Mouse (Mus musculus): Measurements from ENCODE around the gene P2ry6. TPM values are rescaled to one million over a fixed set of nuclear protein-coding genes. Genes with fewer than 3 reads are reported as not detected.

P2ry6 gene
- polyA plus RNA-seq, 1 experiment from 2014 or later: 11.9 TPM

GRCm38 (mm10) chr7:100942789-100943615 is 31.4 kb downstream of the P2ry6 start:
- peak; percentile 57 for ATAC-seq (replicated peaks; ENCODE audit: low FRiP score, low TSS enrichment, low read depth)
- H3K27me3 ChIP-seq (replicated peaks; ENCODE audit: control insufficient read depth, insufficient read depth, low read length): no peaks in the 10 kb centered on the region
- no peak for DNase-seq (ENCODE audit: low spot score)
- H3K9me3 ChIP-seq (ENCODE audit: control insufficient read depth, low read length): no peaks in the 10 kb centered on the region
- no peak overlapping the region for H3K4me2 ChIP-seq (ENCODE audit: low read length)
- no peak overlapping the region for H3K4me3 ChIP-seq (ENCODE audit: low read depth, low read length)
- H3K27ac ChIP-seq (ENCODE audit: low read depth): no peak overlapping the region
- peaks cover 8% of the 10 kb centered on the region for H3K4me1 ChIP-seq (replicated peaks; ENCODE audit: control insufficient read depth, insufficient read depth, low read length)
- H3K9ac ChIP-seq (ENCODE audit: low read length): no peak overlapping the region
- H3K36me3 ChIP-seq (ENCODE audit: control insufficient read depth, insufficient read depth, low read length): no peaks in the 10 kb centered on the region
- 54% methylated on average over 12 of the region's 12 CpGs for WGBS

GRCm38 (mm10) chr7:100941169-100941568 is 33.3 kb downstream of the P2ry6 start:
- no peak overlapping the region for H3K4me3 ChIP-seq (ENCODE audit: low read depth, low read length)
- WGBS: 42% methylated on average over 5 of the region's 5 CpGs
- no peaks in the 10 kb centered on the region for H3K9me3 ChIP-seq (ENCODE audit: control insufficient read depth, low read length)
- H3K27me3 ChIP-seq (replicated peaks; ENCODE audit: control insufficient read depth, insufficient read depth, low read length): no peaks in the 10 kb centered on the region
- H3K4me1 ChIP-seq (replicated peaks; ENCODE audit: control insufficient read depth, insufficient read depth, low read length): peaks cover 8% of the 10 kb centered on the region
- ATAC-seq (replicated peaks; ENCODE audit: low FRiP score, low TSS enrichment, low read depth) (no peak), DNase-seq (ENCODE audit: low spot score) (no peak)
- no peak overlapping the region for H3K4me2 ChIP-seq (ENCODE audit: low read length)
- no peak overlapping the region for H3K9ac ChIP-seq (ENCODE audit: low read length)
- H3K36me3 ChIP-seq (ENCODE audit: control insufficient read depth, insufficient read depth, low read length): no peaks in the 10 kb centered on the region
- H3K27ac ChIP-seq (ENCODE audit: low read depth): no peak overlapping the region

- Histone ChIP-seq H3K9me3 (ENCODE audit: control insufficient read depth, low read length) (no peaks in the 10 kb centered on the region), H3K36me3 (ENCODE audit: control insufficient read depth, insufficient read depth, low read length) (no peaks in the 10 kb centered on the region), H3K4me1 (replicated peaks; ENCODE audit: control insufficient read depth, insufficient read depth, low read length) (peaks cover 8% of the 10 kb centered on the region), H3K27me3 (replicated peaks; ENCODE audit: control insufficient read depth, insufficient read depth, low read length) (no peaks in the 10 kb centered on the region), H3K27ac (ENCODE audit: low read depth) (no peak overlapping the region), H3K9ac (ENCODE audit: low read length) (no peak overlapping the region), H3K4me2 (ENCODE audit: low read length) (no peak overlapping the region), H3K4me3 (ENCODE audit: low read depth, low read length) (no peak overlapping the region)
- WGBS: 88% methylated on average over 16 of the region's 16 CpGs
- ATAC-seq (replicated peaks; ENCODE audit: low FRiP score, low TSS enrichment, low read depth) (no peak), DNase-seq (ENCODE audit: low spot score) (no peak)
Measured at GRCm38 (mm10) chr7:100938106-100938505, 36.3 kb downstream of the P2ry6 start.

GRCm38 (mm10) chr7:100937481-100937880 is 37.0 kb downstream of the P2ry6 start:
- WGBS: 63% methylated on average over 3 of the region's 3 CpGs
- H3K4me3 ChIP-seq (ENCODE audit: low read depth, low read length): no peak overlapping the region
- H3K27ac ChIP-seq (ENCODE audit: low read depth): no peak overlapping the region
- H3K27me3 ChIP-seq (replicated peaks; ENCODE audit: control insufficient read depth, insufficient read depth, low read length): no peaks in the 10 kb centered on the region
- no peak for DNase-seq (ENCODE audit: low spot score)
- no peaks in the 10 kb centered on the region for H3K9me3 ChIP-seq (ENCODE audit: control insufficient read depth, low read length)
- no peak overlapping the region for H3K9ac ChIP-seq (ENCODE audit: low read length)
- peaks cover 5% of the 10 kb centered on the region; the same call in 1 of the 2 replicates for H3K4me1 ChIP-seq (replicated peaks; ENCODE audit: control insufficient read depth, insufficient read depth, low read length)
- no peaks in the 10 kb centered on the region for H3K36me3 ChIP-seq (ENCODE audit: control insufficient read depth, insufficient read depth, low read length)
- no peak for ATAC-seq (replicated peaks; ENCODE audit: low FRiP score, low TSS enrichment, low read depth)
- no peak overlapping the region for H3K4me2 ChIP-seq (ENCODE audit: low read length)

- ATAC-seq (replicated peaks; ENCODE audit: low FRiP score, low TSS enrichment, low read depth) (no peak), DNase-seq (ENCODE audit: low spot score) (no peak)
- Histone ChIP-seq H3K4me1 (replicated peaks; ENCODE audit: control insufficient read depth, insufficient read depth, low read length) (peaks cover 25% of the 10 kb centered on the region), H3K9ac (ENCODE audit: low read length) (no peak overlapping the region), H3K9me3 (ENCODE audit: control insufficient read depth, low read length) (no peaks in the 10 kb centered on the region), H3K36me3 (ENCODE audit: control insufficient read depth, insufficient read depth, low read length) (peaks cover 9% of the 10 kb centered on the region; the same call in 1 of the 2 replicates), H3K4me2 (ENCODE audit: low read length) (no peak overlapping the region), H3K27ac (ENCODE audit: low read depth) (no peak overlapping the region), H3K4me3 (ENCODE audit: low read depth, low read length) (no peak overlapping the region), H3K27me3 (replicated peaks; ENCODE audit: control insufficient read depth, insufficient read depth, low read length) (no peaks in the 10 kb centered on the region)
Measured at GRCm38 (mm10) chr7:100933520-100933919, 40.9 kb downstream of the P2ry6 start.

GRCm38 (mm10) chr7:100932481-100933007 is 41.9 kb downstream of the P2ry6 start:
- H3K9me3 ChIP-seq (ENCODE audit: control insufficient read depth, low read length): no peaks in the 10 kb centered on the region
- H3K4me2 ChIP-seq (ENCODE audit: low read length): peak overlapping the region; percentile 94
- H3K9ac ChIP-seq (ENCODE audit: low read length): peak overlapping the region; percentile 43
- H3K4me1 ChIP-seq (replicated peaks; ENCODE audit: control insufficient read depth, insufficient read depth, low read length): peaks cover 34% of the 10 kb centered on the region
- WGBS: under 1% methylated on average over 27 of the region's 27 CpGs
- DNase-seq (ENCODE audit: low spot score) (peak; percentile 97), ATAC-seq (replicated peaks; ENCODE audit: low FRiP score, low TSS enrichment, low read depth) (peak; percentile 89)
- peak overlapping the region; percentile 81 for H3K4me3 ChIP-seq (ENCODE audit: low read depth, low read length)
- peak overlapping the region; percentile 99 for H3K27ac ChIP-seq (ENCODE audit: low read depth)
- H3K27me3 ChIP-seq (replicated peaks; ENCODE audit: control insufficient read depth, insufficient read depth, low read length): no peaks in the 10 kb centered on the region
- H3K36me3 ChIP-seq (ENCODE audit: control insufficient read depth, insufficient read depth, low read length): peaks cover 14% of the 10 kb centered on the region; the same call in 1 of the 2 replicates

GRCm38 (mm10) chr7:100931926-100932480 is 42.4 kb downstream of the P2ry6 start, which contains the start of gene Arhgef17:
Gene Arhgef17, minus strand, starts transcription at chr7:100932107.
- peak; percentile 81 for ATAC-seq (replicated peaks; ENCODE audit: low FRiP score, low TSS enrichment, low read depth)

GRCm38 (mm10) chr7:100931316-100931925 is 43.0 kb downstream of the P2ry6 start:
- H3K36me3 ChIP-seq (ENCODE audit: control insufficient read depth, insufficient read depth, low read length): peaks cover 14% of the 10 kb centered on the region; the same call in 1 of the 2 replicates
- ATAC-seq (replicated peaks; ENCODE audit: low FRiP score, low TSS enrichment, low read depth): peak; percentile 13
- H3K4me3 ChIP-seq (ENCODE audit: low read depth, low read length): peak overlapping the region; percentile 81
- peak overlapping the region; percentile 99 for H3K27ac ChIP-seq (ENCODE audit: low read depth)
- under 1% methylated on average over 72 of the region's 73 CpGs for WGBS
- H3K27me3 ChIP-seq (replicated peaks; ENCODE audit: control insufficient read depth, insufficient read depth, low read length): no peaks in the 10 kb centered on the region
- H3K4me1 ChIP-seq (replicated peaks; ENCODE audit: control insufficient read depth, insufficient read depth, low read length): peaks cover 45% of the 10 kb centered on the region
- no peaks in the 10 kb centered on the region for H3K9me3 ChIP-seq (ENCODE audit: control insufficient read depth, low read length)
- peak overlapping the region; percentile 94 for H3K4me2 ChIP-seq (ENCODE audit: low read length)
- DNase-seq (ENCODE audit: low spot score): no peak
- peak overlapping the region; percentile 92 for H3K9ac ChIP-seq (ENCODE audit: low read length)

More at GRCm38 (mm10) chr7:100931926-100932480, 42.4 kb downstream of the P2ry6 start, which contains the start of gene Arhgef17:
- Histone ChIP-seq H3K27ac (ENCODE audit: low read depth) (peak within 1 kb of the TSS; percentile 99), H3K4me2 (ENCODE audit: low read length) (peak within 1 kb of the TSS; percentile 94), H3K4me3 (ENCODE audit: low read depth, low read length) (peak within 1 kb of the TSS; percentile 81), H3K9me3 (ENCODE audit: control insufficient read depth, low read length) (no peaks in the 10 kb centered on the region), H3K27me3 (replicated peaks; ENCODE audit: control insufficient read depth, insufficient read depth, low read length) (no peaks in the 10 kb centered on the region), H3K36me3 (ENCODE audit: control insufficient read depth, insufficient read depth, low read length) (peaks cover 14% of the 10 kb centered on the region; the same call in 1 of the 2 replicates), H3K9ac (ENCODE audit: low read length) (peak within 1 kb of the TSS; percentile 92), H3K4me1 (replicated peaks; ENCODE audit: control insufficient read depth, insufficient read depth, low read length) (peaks cover 39% of the 10 kb centered on the region)
- peak; percentile 90 for DNase-seq (ENCODE audit: low spot score)
- under 1% methylated on average over 32 of the region's 35 CpGs for WGBS
